Comparison of ENCODE assay signal across 25 mouse cellular contexts in the genomic region with DNA sequence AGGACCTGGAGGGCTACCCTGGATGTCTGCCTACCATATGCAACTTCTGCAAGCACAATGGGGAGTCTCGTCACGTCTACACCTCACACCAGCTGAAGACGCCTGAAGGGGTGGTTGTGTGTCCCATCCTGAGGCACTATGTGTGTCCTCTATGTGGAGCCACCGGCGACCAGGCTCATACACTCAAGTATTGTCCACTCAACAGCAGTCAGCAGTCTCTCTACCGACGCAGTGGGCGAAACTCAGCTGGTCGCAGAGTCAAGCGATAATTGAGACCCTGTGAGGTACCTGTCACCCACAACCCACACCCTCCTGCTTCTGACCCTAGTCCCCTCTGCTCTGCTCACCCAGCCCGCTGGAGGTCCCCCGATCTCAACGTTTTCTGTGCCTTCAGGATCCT. TPM values are rescaled to one million over a fixed set of nuclear protein-coding genes. Genes with fewer than 3 reads are reported as not detected.
"Had no signal": no experiment of that assay in that cellular context is flagged by ENCODE, and none has a peak within 500 bp of the region (broad histone marks: within the 10 kb centered on the region; RNA-seq: fewer than 3 reads in every experiment).

No protein-coding gene starts in this region.

- H3K36me3 ChIP-seq: midbrain, embryonic 10.5 days; midbrain, embryonic 12.5 days; neural tube, embryonic 13.5 days; neural tube, embryonic 15.5 days had no signal

- DNase-seq: lung, adult 18-20 months; lung, embryonic 14.5 days; lung, postnatal 10 days; lung, postnatal 4 days; midbrain, embryonic 14.5 days; retina, postnatal 1 day; right cerebral cortex, adult 18-20 months; right cerebral cortex, postnatal 25 days; right cerebral cortex, postnatal 4 days; spleen, adult 18-20 months; thymus, adult 18-20 months; thymus, postnatal 14 days; thymus, postnatal 36 days had no signal

- H3K27me3 ChIP-seq: neural tube, embryonic 15.5 days had no signal

- H3K27ac ChIP-seq: midbrain, embryonic 10.5 days; midbrain, embryonic 12.5 days; neural tube, embryonic 13.5 days; neural tube, embryonic 15.5 days had no signal

- H3K4me3 ChIP-seq: midbrain, embryonic 10.5 days; midbrain, embryonic 12.5 days; myocyte; neural tube, embryonic 13.5 days; neural tube, embryonic 15.5 days had no signal

RNA-seq across cellular contexts. Expression of a gene that starts 0.5 kb away (rescaled TPM):
- polyA plus RNA-seq: lung, embryonic 14.5 days; lung, embryonic 16.5 days; myocyte; small intestine, adult 2 months; stomach, embryonic 14.5 days; stomach, embryonic 16.5 days; thymus, postnatal 0 days had no signal

RNA-seq across cellular contexts. Expression of a gene that starts 35.6 kb away (rescaled TPM):
- polyA plus RNA-seq: midbrain, embryonic 14.5 days; midbrain, embryonic 16.5 days; neural tube, embryonic 11.5 days had no signal
